Mouse (Mus musculus): ENCODE results near the gene Slc16a10. TPM values are rescaled to one million over a fixed set of nuclear protein-coding genes. Genes with fewer than 3 reads are reported as not detected.

Slc16a10 gene
- polyA plus RNA-seq, 1 experiment from 2014 or later: 6.8 TPM

DNA sequence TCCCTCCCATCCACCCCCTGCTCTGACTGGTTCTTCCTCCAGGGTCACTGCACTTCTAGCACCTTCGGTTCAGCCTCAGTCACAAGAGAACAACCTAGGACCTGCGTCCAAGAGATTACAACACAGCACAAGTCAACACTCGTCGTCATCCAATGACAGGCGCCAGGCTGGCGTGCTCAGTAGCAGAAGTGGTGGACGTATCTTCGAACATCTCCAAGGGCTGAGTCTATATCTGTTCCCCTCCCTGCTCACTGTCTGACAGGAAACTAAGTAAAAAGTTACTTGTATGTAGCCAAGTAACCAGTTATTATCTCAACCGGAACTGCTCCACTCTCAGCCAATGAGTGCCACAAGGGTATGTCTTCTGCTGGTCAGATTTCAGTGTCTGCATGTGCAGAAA is 16.9 kb downstream of the Slc16a10 start:
- no peaks in the 10 kb centered on the region for H3K27me3 ChIP-seq
- no peaks in the 10 kb centered on the region for H3K9me3 ChIP-seq
- no peak overlapping the region for H3K4me3 ChIP-seq
- H3K9ac ChIP-seq: no peak overlapping the region
- 80% methylated on average over 9 of the region's 9 CpGs for WGBS
- H3K36me3 ChIP-seq: no peaks in the 10 kb centered on the region
- ATAC-seq (ENCODE audit: borderline replicate concordance, extremely low read depth, low FRiP score, low TSS enrichment): peak; percentile 52; the same call in 1 of the 2 replicates
- H3K4me2 ChIP-seq: no peak overlapping the region
- H3K4me1 ChIP-seq: no peaks in the 10 kb centered on the region
- H3K27ac ChIP-seq: no peak overlapping the region

DNA sequence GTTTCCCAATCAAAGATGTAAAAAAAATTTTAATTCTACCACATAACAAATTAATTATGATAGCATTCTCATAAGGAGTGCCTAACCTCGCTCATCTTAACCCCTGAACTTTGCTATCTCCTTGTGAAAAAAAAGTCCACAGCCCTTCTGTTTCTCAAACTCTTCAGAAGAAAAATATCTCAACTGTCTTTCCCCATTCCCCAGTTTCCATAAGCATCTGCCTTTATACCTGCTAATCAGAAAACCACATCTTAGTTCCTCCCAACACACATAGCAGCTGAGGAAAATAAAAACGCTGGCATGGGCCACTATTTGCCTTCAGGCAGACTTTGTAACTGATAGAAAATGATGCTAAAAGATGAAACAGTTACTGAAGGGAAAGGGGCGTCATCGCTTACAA is 17.5 kb downstream of the Slc16a10 start:
- Histone ChIP-seq H3K36me3 (no peaks in the 10 kb centered on the region), H3K9ac (no peak overlapping the region), H3K27me3 (no peaks in the 10 kb centered on the region), H3K9me3 (no peaks in the 10 kb centered on the region), H3K4me1 (no peaks in the 10 kb centered on the region), H3K4me3 (no peak overlapping the region), H3K27ac (no peak overlapping the region), H3K4me2 (no peak overlapping the region)
- WGBS: 76% methylated on average over 4 of the region's 4 CpGs
- ATAC-seq (ENCODE audit: borderline replicate concordance, extremely low read depth, low FRiP score, low TSS enrichment): no peak

DNA sequence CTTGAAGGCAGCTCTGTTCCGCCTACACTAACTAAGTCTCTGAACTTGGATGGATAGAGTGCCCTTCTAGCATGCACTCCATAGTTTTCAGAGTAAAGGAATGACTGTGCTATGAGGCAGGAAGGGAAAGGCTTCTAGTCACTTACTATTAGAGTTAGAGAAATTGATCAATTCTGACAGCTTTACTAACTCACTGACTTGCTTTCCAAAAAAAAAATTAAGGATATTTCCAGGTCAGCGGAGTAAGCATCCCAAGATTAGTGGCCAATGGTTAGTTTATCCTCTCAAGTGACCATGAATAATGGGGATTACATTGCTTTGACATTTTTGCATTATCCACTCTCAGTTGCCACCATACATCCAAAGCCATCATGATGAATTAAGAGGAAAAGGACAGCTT is 18.0 kb downstream of the Slc16a10 start:
- WGBS: 80% methylated on average over 2 of the region's 2 CpGs
- H3K9ac ChIP-seq: no peak overlapping the region
- no peak overlapping the region for H3K4me3 ChIP-seq
- no peak overlapping the region for H3K27ac ChIP-seq
- no peaks in the 10 kb centered on the region for H3K36me3 ChIP-seq
- no peaks in the 10 kb centered on the region for H3K9me3 ChIP-seq
- H3K4me2 ChIP-seq: no peak overlapping the region
- ATAC-seq (ENCODE audit: borderline replicate concordance, extremely low read depth, low FRiP score, low TSS enrichment): no peak
- no peaks in the 10 kb centered on the region for H3K4me1 ChIP-seq
- H3K27me3 ChIP-seq: no peaks in the 10 kb centered on the region

DNA sequence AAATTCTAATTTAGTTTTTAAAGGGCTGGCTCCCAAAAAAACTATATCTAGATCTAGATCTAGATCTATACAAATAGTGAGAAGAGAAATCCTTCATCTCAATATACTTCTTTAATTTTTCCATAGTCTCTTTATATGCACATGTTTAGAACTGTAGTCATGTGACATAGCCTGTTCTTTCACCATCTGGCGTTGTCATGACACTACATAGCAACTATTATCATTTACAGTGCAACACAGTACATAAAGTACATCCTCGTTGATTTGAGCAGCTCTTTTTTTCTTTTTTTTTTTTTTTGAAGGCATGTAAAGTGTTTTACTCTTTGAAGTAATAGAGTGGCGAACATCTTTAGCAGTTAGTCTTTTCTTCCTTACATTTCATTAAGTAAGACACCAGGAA is 22.6 kb downstream of the Slc16a10 start:
- WGBS: 64% methylated on average over 3 of the region's 3 CpGs
- no peak overlapping the region for H3K9ac ChIP-seq
- no peak for ATAC-seq (ENCODE audit: borderline replicate concordance, extremely low read depth, low FRiP score, low TSS enrichment)
- no peak overlapping the region for H3K27ac ChIP-seq
- H3K4me2 ChIP-seq: no peak overlapping the region
- H3K27me3 ChIP-seq: no peaks in the 10 kb centered on the region
- H3K9me3 ChIP-seq: no peaks in the 10 kb centered on the region
- no peaks in the 10 kb centered on the region for H3K4me1 ChIP-seq
- H3K4me3 ChIP-seq: no peak overlapping the region
- H3K36me3 ChIP-seq: no peaks in the 10 kb centered on the region

DNA sequence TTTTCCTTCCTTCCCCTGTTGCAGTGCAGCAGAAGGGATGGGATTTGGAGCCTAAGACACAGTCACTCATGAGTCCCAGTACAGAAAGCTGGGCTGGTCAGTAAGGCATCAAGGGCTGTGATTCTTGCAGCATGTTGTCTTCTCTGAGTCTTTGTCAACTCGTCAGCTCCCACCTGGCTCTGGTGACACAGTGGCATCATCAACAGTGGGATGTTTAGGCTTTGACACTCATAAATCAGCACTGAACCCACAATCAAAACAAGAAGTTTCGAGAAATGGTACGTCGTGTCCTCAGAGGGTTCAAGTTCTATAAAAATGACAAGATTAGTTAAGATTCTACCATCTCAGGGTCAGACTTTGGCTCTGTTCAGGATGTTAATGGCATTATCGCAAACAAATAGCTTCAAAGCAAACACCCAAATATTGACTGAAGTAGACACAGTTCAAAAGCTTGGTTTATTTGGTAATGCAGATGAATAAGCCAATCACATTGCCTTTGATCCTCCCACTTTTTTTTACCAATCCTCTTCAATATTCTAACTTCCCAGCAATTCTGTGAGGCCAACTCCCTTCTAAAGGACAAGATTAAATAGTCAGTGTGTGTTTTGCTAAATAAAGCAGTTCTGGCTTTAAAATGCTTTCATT is 23.2 kb downstream of the Slc16a10 start:
- Histone ChIP-seq H3K36me3 (no peaks in the 10 kb centered on the region), H3K4me2 (no peak overlapping the region), H3K27ac (no peak overlapping the region), H3K4me3 (no peak overlapping the region), H3K27me3 (no peaks in the 10 kb centered on the region), H3K9ac (no peak overlapping the region), H3K4me1 (no peaks in the 10 kb centered on the region), H3K9me3 (no peaks in the 10 kb centered on the region)
- ATAC-seq (ENCODE audit: borderline replicate concordance, extremely low read depth, low FRiP score, low TSS enrichment): no peak
- WGBS: 81% methylated on average over 5 of the region's 5 CpGs

DNA sequence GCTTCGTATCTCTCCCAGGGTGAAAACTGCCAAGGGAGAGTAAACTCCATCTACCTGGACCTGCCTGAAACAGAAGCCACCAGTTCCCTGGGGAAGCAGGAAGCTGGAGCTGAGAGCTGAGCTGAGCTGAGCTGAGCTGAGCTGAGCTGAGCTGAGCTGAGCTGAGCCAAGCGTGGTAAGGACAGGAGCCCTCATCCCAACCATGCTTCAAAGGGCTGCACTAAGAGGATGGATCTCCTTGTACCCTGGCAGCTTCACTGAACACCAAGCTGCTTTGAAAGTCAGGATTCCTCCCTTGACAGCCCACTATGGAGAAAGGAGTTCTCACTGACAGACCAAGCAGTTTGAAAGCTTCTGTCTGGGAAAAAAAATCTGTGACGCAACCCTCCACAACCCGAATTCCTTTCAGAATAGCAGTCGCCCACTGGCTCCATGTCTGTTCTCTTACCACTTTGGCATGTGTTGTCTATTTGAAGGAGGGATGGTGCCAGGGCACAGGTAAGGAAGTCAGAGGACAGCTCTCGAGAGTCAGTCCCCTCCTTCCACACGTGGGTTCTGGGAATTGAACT is 28.5 kb downstream of the Slc16a10 start:
- no peak overlapping the region for H3K4me2 ChIP-seq
- no peak overlapping the region for H3K9ac ChIP-seq
- no peaks in the 10 kb centered on the region for H3K4me1 ChIP-seq
- H3K27me3 ChIP-seq: no peaks in the 10 kb centered on the region
- no peak for ATAC-seq (ENCODE audit: borderline replicate concordance, extremely low read depth, low FRiP score, low TSS enrichment)
- no peak overlapping the region for H3K4me3 ChIP-seq
- no peaks in the 10 kb centered on the region for H3K36me3 ChIP-seq
- WGBS: 68% methylated on average over 7 of the region's 7 CpGs
- no peak overlapping the region for H3K27ac ChIP-seq
- H3K9me3 ChIP-seq: no peaks in the 10 kb centered on the region

DNA sequence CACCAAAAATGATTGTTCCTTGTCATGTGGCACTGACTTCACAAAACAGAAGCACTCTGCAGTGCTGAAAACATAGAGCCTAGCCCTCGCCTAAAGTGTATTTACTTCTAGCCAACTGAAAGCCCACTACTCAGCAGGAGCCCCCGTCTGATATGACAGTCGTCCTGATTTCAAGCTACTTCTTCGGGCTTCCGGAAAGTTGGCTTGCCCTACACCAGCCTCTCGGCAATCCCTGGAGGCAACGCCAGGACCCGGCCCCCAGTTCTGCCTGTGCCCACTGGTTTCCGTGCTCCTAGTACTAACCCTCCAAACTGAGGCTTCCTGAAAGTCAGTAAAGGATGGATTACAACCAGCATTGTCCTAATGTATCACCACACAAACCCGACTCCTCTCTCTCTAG is 29.8 kb downstream of the Slc16a10 start:
- no peak overlapping the region for H3K27ac ChIP-seq
- no peaks in the 10 kb centered on the region for H3K9me3 ChIP-seq
- no peak overlapping the region for H3K4me3 ChIP-seq
- H3K9ac ChIP-seq: no peak overlapping the region
- no peaks in the 10 kb centered on the region for H3K4me1 ChIP-seq
- no peak for ATAC-seq (ENCODE audit: borderline replicate concordance, extremely low read depth, low FRiP score, low TSS enrichment)
- 79% methylated on average over 10 of the region's 10 CpGs for WGBS
- H3K4me2 ChIP-seq: no peak overlapping the region
- H3K36me3 ChIP-seq: no peaks in the 10 kb centered on the region
- H3K27me3 ChIP-seq: no peaks in the 10 kb centered on the region

DNA sequence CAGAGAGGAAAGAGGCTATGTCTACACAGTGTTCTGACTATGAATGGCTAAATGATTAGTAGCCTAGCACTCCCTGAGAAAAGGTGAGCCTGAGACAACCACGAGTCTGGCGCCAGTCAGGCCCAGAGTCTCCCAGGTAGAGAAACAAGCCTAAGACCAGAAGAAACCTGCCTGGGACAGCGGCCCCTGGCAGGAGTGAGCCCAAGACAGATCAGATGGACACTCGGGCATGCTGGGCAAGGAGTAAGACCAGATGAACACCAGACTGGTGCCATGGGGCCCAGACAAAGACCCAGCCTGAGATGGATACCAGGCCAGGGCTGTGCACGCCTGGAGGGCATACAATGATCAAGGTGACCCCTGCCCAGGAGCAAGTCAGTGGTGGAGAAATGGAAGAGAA is 32.5 kb downstream of the Slc16a10 start:
- no peak overlapping the region for H3K9ac ChIP-seq
- 83% methylated on average over 5 of the region's 5 CpGs for WGBS
- H3K4me1 ChIP-seq: no peaks in the 10 kb centered on the region
- H3K27me3 ChIP-seq: no peaks in the 10 kb centered on the region
- no peak for ATAC-seq (ENCODE audit: borderline replicate concordance, extremely low read depth, low FRiP score, low TSS enrichment)
- no peak overlapping the region for H3K4me3 ChIP-seq
- H3K27ac ChIP-seq: no peak overlapping the region
- H3K9me3 ChIP-seq: no peaks in the 10 kb centered on the region
- H3K4me2 ChIP-seq: no peak overlapping the region
- no peaks in the 10 kb centered on the region for H3K36me3 ChIP-seq

DNA sequence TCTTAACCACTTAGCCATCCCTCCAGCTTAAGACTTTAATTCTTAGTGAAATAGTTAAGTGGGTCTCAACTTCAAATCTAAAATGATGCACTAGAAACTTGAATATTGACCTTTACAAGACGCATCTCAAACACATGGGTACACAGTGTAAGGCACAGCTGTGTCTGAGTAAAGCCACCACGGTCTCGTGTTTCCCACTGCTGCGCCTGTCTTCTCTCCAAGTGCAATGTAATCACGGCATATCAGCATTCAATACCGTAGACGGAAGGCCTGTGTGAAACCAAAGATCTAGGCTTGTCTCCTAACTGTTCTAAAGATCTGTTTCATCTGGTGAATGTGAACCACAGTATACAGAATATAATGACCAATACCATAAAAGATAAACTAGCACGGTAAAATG is 33.1 kb downstream of the Slc16a10 start:
- Histone ChIP-seq H3K9ac (no peak overlapping the region), H3K4me3 (no peak overlapping the region), H3K4me1 (no peaks in the 10 kb centered on the region), H3K4me2 (no peak overlapping the region), H3K27me3 (no peaks in the 10 kb centered on the region), H3K9me3 (no peaks in the 10 kb centered on the region), H3K36me3 (no peaks in the 10 kb centered on the region), H3K27ac (no peak overlapping the region)
- 74% methylated on average over 8 of the region's 8 CpGs for WGBS
- ATAC-seq (ENCODE audit: borderline replicate concordance, extremely low read depth, low FRiP score, low TSS enrichment): no peak

DNA sequence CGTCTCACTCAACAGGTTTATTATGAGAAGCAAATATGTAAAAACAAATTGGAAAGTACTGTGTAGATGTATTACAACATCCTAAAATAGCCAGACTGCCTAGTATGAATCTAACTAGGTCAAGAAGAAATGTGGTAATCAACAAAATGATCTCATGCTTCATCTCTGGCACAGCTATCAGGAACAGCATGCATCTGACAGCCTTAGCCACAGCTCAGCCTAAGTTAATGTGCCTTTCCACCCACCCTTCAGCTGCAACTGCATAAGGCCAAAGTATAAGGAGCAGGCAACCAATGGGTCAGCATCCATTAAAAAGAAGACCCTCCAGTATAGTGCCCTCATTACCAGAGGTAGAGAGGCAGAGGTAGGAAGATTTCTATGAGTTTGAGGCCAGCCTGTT is 34.1 kb downstream of the Slc16a10 start:
- Histone ChIP-seq H3K9ac (no peak overlapping the region), H3K4me2 (no peak overlapping the region), H3K4me1 (no peaks in the 10 kb centered on the region), H3K27ac (no peak overlapping the region), H3K4me3 (no peak overlapping the region), H3K27me3 (no peaks in the 10 kb centered on the region), H3K9me3 (no peaks in the 10 kb centered on the region), H3K36me3 (no peaks in the 10 kb centered on the region)
- ATAC-seq (ENCODE audit: borderline replicate concordance, extremely low read depth, low FRiP score, low TSS enrichment): no peak
- WGBS: 79% methylated on average over 1 of the region's 1 CpGs

DNA sequence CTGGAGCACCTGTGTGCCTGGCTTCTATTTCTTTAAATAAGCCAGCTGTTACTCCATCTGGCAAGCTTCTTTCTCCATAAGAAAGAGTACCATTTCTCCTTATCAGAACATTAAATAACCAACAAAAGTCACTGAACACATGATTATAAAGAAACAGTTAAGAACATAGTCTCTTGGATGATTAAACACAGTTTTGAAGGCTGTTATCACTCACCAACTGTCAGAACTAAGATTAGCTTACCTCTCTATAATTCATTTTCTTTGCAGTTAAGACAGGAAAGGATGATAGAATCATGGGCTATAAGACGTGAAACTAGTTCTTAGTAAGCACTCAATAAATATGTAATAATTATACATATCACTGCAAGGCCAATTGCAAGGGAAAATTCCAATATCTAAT is 36.9 kb downstream of the Slc16a10 start:
- no peaks in the 10 kb centered on the region for H3K4me1 ChIP-seq
- no peak overlapping the region for H3K9ac ChIP-seq
- WGBS: 77% methylated on average over 1 of the region's 1 CpGs
- H3K36me3 ChIP-seq: no peaks in the 10 kb centered on the region
- no peaks in the 10 kb centered on the region for H3K27me3 ChIP-seq
- H3K4me2 ChIP-seq: no peak overlapping the region
- ATAC-seq (ENCODE audit: borderline replicate concordance, extremely low read depth, low FRiP score, low TSS enrichment): no peak
- H3K4me3 ChIP-seq: no peak overlapping the region
- H3K27ac ChIP-seq: no peak overlapping the region
- no peaks in the 10 kb centered on the region for H3K9me3 ChIP-seq

DNA sequence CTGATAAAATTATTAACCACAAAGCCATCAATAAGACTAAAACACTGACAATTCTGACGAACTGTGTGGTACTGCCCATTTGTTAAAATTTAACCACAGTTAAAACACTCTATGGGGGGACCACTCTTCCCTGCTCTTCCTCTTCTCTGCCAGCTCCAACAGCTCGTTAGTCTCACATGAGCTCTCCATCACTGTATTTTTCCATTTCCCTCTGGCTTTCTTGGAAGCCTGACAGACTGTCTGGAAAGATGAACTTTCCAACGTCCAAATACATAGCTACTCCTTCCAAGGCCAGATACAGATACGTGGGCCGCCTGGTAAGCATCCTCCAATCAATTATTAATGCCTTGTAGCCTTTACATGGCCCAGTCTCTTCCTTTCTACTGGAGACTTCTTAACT is 38.3 kb downstream of the Slc16a10 start:
- WGBS: 29% methylated on average over 5 of the region's 5 CpGs
- H3K27ac ChIP-seq: no peak overlapping the region

DNA sequence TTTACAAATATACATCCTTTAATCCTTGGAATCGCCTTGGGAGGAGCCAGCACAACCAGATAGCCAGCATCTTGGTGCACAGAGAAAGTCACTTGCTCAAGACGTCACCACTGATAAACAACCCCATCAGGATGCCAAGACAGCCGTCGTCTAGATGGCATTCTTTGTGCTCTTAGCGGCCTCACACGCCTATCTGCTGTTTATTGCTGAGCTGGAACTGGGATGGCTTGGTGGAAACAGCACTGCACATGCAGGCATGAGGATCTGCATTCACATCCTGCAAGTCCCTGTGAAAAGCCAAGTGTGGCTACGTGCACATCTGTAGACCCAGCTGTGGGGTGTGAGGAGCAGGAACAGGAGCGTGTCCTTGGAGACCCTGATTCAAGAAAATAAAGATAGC is 39.1 kb downstream of the Slc16a10 start:
- H3K36me3 ChIP-seq: no peaks in the 10 kb centered on the region
- H3K27me3 ChIP-seq: no peaks in the 10 kb centered on the region
- ATAC-seq (ENCODE audit: borderline replicate concordance, extremely low read depth, low FRiP score, low TSS enrichment): no peak
- 44% methylated on average over 8 of the region's 8 CpGs for WGBS
- no peak overlapping the region for H3K27ac ChIP-seq
- no peak overlapping the region for H3K4me2 ChIP-seq
- H3K9me3 ChIP-seq: no peaks in the 10 kb centered on the region
- no peaks in the 10 kb centered on the region for H3K4me1 ChIP-seq
- H3K9ac ChIP-seq: no peak overlapping the region
- H3K4me3 ChIP-seq: no peak overlapping the region

More for the DNA sequence above, 38.3 kb downstream of the Slc16a10 start:
- H3K9me3 ChIP-seq: no peaks in the 10 kb centered on the region
- no peak overlapping the region for H3K4me3 ChIP-seq
- H3K9ac ChIP-seq: no peak overlapping the region
- H3K4me2 ChIP-seq: no peak overlapping the region
- H3K36me3 ChIP-seq: no peaks in the 10 kb centered on the region
- no peak for ATAC-seq (ENCODE audit: borderline replicate concordance, extremely low read depth, low FRiP score, low TSS enrichment)
- no peaks in the 10 kb centered on the region for H3K4me1 ChIP-seq
- no peaks in the 10 kb centered on the region for H3K27me3 ChIP-seq
